Mouse (Mus musculus): ENCODE data around the gene Ddx27. TPM values are rescaled to one million over a fixed set of nuclear protein-coding genes. Genes with fewer than 3 reads are reported as not detected.
A peak's percentile ranks its signal among the peaks of the same experiment; 100 is the strongest.

The Ddx27 gene
- polyA plus RNA-seq, 3 experiments from 2014 or later, result 33.6 to 38.9 (median 35.1) TPM

GRCm38 (mm10) chr2:167063906-167064496, 49.0 kb downstream of the Ddx27 start:
- no peak for ATAC-seq

GRCm38 (mm10) chr2:167064601-167065295, 49.8 kb downstream of the Ddx27 start:
- no peak for ATAC-seq

GRCm38 (mm10) chr2:167066031-167066430, 51.0 kb downstream of the Ddx27 start:
- no peak for ATAC-seq

- no peak for ATAC-seq
Measured at GRCm38 (mm10) chr2:167066528-167067516, 51.8 kb downstream of the Ddx27 start.

GRCm38 (mm10) chr2:167067575-167067974, 52.6 kb downstream of the Ddx27 start:
- no peak for ATAC-seq

- no peak for ATAC-seq
Measured at GRCm38 (mm10) chr2:167070341-167070740, 55.3 kb downstream of the Ddx27 start.

GRCm38 (mm10) chr2:167071266-167071640, 56.3 kb downstream of the Ddx27 start:
- no peak for ATAC-seq

- peak; percentile 92 for ATAC-seq
Measured at GRCm38 (mm10) chr2:167071641-167072601, 56.9 kb downstream of the Ddx27 start.

GRCm38 (mm10) chr2:167074587-167074986, 59.6 kb downstream of the Ddx27 start:
- ATAC-seq, result no peak

- no peak for ATAC-seq
Measured at GRCm38 (mm10) chr2:167076352-167076751, 61.4 kb downstream of the Ddx27 start.

GRCm38 (mm10) chr2:167076759-167077158, 61.8 kb downstream of the Ddx27 start:
- no peak for ATAC-seq

GRCm38 (mm10) chr2:167077199-167077962, 62.4 kb downstream of the Ddx27 start:
- no peak for ATAC-seq

GRCm38 (mm10) chr2:167078486-167078885, 63.5 kb downstream of the Ddx27 start:
- no peak for ATAC-seq

- no peak for ATAC-seq
Measured at GRCm38 (mm10) chr2:167078931-167079495, 64.0 kb downstream of the Ddx27 start.

- no peak for ATAC-seq
Measured at GRCm38 (mm10) chr2:167079535-167080257, 64.7 kb downstream of the Ddx27 start.

- ATAC-seq, result no peak
Measured at GRCm38 (mm10) chr2:167080387-167080786, 65.4 kb downstream of the Ddx27 start.

GRCm38 (mm10) chr2:167081135-167081534, 66.1 kb downstream of the Ddx27 start:
- ATAC-seq, result no peak

- peak; percentile 48 for ATAC-seq
Measured at GRCm38 (mm10) chr2:167081639-167082038, 66.6 kb downstream of the Ddx27 start.
